Mouse (Mus musculus): Measurements from ENCODE around the gene Chmp2a.
"Not testable (repeated sequence)": the region's sequence is repeated elsewhere in the genome, so short reads cannot be mapped to it uniquely, and the experiment has no call there.

- TF ChIP-seq CTCF (IDR thresholded peaks at IDR 0.05; ENCODE audit: extremely low read depth, insufficient read depth, insufficient read length, insufficient replicate concordance); POLR2A (IDR thresholded peaks at IDR 0.05; ENCODE audit: low read depth, low read length): not testable (repeated sequence)
Observed at GRCm38 (mm10) chr7:13063399-13063798, 28.8 kb upstream of the Chmp2a start.

All from spleen, adult 2 months (tissue).